Mouse (Mus musculus): ENCODE data around the gene Alox12. TPM values are rescaled to one million over a fixed set of nuclear protein-coding genes. Genes with fewer than 3 reads are reported as not detected.
A peak's percentile ranks its signal among the peaks of the same experiment; 100 is the strongest.

The Alox12 gene
- polyA plus RNA-seq, 1 experiment, result 1.4 TPM

DNA sequence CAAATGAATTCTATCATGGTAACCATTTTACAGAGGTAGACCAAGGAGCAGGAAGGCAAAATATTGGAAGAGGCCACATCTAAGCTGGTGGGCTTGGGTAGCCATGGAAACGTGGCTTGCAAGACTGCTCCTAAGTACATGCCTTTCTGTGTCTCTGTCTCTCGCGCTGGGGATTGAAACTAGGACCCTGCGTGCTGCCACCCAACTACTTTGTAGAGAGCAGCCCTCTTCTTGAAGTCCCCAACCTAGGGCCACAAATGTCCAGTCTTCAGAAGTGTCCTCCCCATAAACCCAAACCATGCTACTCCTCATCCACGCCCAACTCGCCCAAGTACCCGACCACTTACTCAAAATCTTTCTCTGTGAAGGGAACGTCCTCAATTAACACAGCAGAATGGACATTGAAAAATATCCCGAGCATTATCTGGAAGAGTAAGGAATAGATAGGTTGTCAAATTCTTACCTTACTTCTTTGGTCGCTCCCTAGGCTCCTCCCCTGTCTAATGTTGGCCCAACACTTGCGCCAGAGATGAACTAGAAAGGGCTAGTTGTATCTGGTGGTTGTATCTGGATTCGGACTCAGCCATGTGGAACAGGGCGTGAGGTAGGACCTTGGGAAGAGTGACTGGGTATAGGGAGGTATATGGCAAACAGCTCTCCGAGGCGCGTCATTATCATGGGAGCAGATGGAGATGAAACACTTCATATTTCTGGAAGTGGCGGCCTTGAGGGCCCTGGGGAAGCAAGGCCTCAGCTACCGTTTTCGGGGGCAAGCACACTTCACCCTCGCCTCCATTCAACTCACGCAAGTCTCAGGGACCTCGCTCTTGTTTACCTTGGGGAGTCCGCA lies 16.3 kb downstream of the Alox12 start:
- no peaks in the 10 kb centered on the region for H3K9me3 ChIP-seq (replicated peaks; ENCODE audit: control insufficient read depth, insufficient read depth, low read length, poor library complexity, severe bottlenecking)
- peaks cover 15% of the 10 kb centered on the region for H3K36me3 ChIP-seq (ENCODE audit: control insufficient read depth, insufficient read depth, low read length, poor library complexity, severe bottlenecking)
- H3K27ac ChIP-seq (ENCODE audit: insufficient read depth, low read length), result peak overlapping the region; percentile 44; the same call in 1 of the 2 replicates
- TF ChIP-seq CTCF (IDR thresholded peaks at IDR 0.05; ENCODE audit: low read depth, low read length) (no peak), EP300 (IDR thresholded peaks at IDR 0.05; ENCODE audit: insufficient read depth, low read depth, low read length) (no peak), POLR2A (IDR thresholded peaks at IDR 0.05; ENCODE audit: insufficient read depth, low read length) (no peak)
- peak overlapping the region; percentile 90 for H3K4me3 ChIP-seq (ENCODE audit: low read depth, low read length)
- no peaks in the 10 kb centered on the region for H3K27me3 ChIP-seq (ENCODE audit: control insufficient read depth, insufficient read depth, low read length, poor library complexity, severe bottlenecking)
- peak overlapping the region; percentile 91 for H3K9ac ChIP-seq (ENCODE audit: low read depth, poor library complexity, severe bottlenecking)
- H3K4me1 ChIP-seq (ENCODE audit: control insufficient read depth, insufficient read depth, low read length), result peaks cover 5% of the 10 kb centered on the region

DNA sequence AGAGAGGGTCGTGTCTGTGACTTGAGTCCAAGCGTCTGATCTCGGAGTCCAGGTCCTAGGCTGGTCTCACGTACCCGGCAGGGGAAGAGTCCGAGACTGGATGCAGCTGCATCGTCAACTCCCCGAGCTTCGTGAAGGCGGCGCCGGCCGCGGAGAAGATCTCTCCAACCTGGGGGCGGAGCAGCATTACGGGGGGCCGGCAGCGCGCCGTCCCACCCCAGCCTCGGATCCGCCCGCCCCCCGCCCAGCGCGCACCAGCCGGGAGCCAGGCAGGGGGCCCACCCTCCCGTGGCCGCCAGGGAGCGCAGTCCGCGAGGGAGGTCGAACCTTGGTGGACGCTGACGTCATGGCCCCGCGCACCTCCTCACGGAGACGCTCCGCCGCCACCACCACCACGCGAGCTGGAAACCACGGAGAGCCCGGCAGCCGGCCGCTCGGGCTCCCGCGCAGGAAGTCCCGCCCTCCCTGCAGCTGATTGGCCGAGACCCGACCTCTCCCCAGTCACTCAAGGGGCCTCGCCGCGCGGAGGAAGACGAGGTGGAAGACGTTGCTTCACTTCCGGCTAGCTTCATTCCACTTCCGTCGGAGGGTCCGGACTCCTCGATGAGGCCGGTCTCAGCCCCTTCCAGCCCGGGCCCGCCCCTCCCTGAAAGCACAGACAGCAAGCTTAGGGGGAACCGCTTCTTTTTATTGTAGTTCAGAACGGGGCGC lies 17.5 kb downstream of the Alox12 start, which contains the start of gene 0610010K14Rik:
Gene 0610010K14Rik (minus strand): TSS at position 458 of the 711 bp plus-strand sequence.
- Histone ChIP-seq H3K4me3 (ENCODE audit: low read depth, low read length) (peak within 1 kb of the TSS; percentile 97), H3K4me1 (ENCODE audit: control insufficient read depth, insufficient read depth, low read length) (peaks cover 5% of the 10 kb centered on the region), H3K27me3 (ENCODE audit: control insufficient read depth, insufficient read depth, low read length, poor library complexity, severe bottlenecking) (no peaks in the 10 kb centered on the region), H3K9ac (ENCODE audit: low read depth, poor library complexity, severe bottlenecking) (peak within 1 kb of the TSS; percentile 91), H3K9me3 (replicated peaks; ENCODE audit: control insufficient read depth, insufficient read depth, low read length, poor library complexity, severe bottlenecking) (no peaks in the 10 kb centered on the region), H3K36me3 (ENCODE audit: control insufficient read depth, insufficient read depth, low read length, poor library complexity, severe bottlenecking) (peaks cover 15% of the 10 kb centered on the region), H3K27ac (ENCODE audit: insufficient read depth, low read length) (peak within 1 kb of the TSS; percentile 56)
- TF ChIP-seq EP300 (IDR thresholded peaks at IDR 0.05; ENCODE audit: insufficient read depth, low read depth, low read length) (0 out of 2 replicates have a peak, but pooled peaks have one; percentile 20), CTCF (IDR thresholded peaks at IDR 0.05; ENCODE audit: low read depth, low read length) (no peak), POLR2A (IDR thresholded peaks at IDR 0.05; ENCODE audit: insufficient read depth, low read length) (peak; percentile 36)

DNA sequence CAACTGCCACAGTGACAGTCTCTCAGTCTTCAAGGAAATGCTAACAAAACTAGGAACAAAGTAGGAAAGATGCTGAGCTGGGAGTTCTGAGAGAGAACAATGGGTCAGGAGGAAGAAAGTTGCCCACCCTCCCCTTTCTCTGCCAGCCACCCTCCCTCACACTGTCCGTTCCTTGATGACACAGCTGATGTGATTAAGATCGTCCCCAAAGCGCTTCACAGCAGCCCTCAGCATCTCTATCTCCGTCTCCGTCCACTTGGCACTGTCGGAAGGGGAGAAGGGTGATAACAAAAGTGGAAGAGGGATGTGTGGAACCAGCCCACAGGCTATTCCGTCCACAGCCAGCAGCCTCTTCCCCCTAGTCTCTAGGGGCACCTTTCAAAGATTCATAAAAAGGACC lies 18.4 kb downstream of the Alox12 start:
- H3K4me1 ChIP-seq (ENCODE audit: control insufficient read depth, insufficient read depth, low read length), result peaks cover 5% of the 10 kb centered on the region
- no peak overlapping the region for H3K27ac ChIP-seq (ENCODE audit: insufficient read depth, low read length)
- H3K4me3 ChIP-seq (ENCODE audit: low read depth, low read length), result peak overlapping the region; percentile 36
- peaks cover 15% of the 10 kb centered on the region for H3K36me3 ChIP-seq (ENCODE audit: control insufficient read depth, insufficient read depth, low read length, poor library complexity, severe bottlenecking)
- peak overlapping the region; percentile 91 for H3K9ac ChIP-seq (ENCODE audit: low read depth, poor library complexity, severe bottlenecking)
- H3K9me3 ChIP-seq (replicated peaks; ENCODE audit: control insufficient read depth, insufficient read depth, low read length, poor library complexity, severe bottlenecking), result no peaks in the 10 kb centered on the region
- TF ChIP-seq POLR2A (IDR thresholded peaks at IDR 0.05; ENCODE audit: insufficient read depth, low read length) (no peak), EP300 (IDR thresholded peaks at IDR 0.05; ENCODE audit: insufficient read depth, low read depth, low read length) (no peak)
- no peaks in the 10 kb centered on the region for H3K27me3 ChIP-seq (ENCODE audit: control insufficient read depth, insufficient read depth, low read length, poor library complexity, severe bottlenecking)

DNA sequence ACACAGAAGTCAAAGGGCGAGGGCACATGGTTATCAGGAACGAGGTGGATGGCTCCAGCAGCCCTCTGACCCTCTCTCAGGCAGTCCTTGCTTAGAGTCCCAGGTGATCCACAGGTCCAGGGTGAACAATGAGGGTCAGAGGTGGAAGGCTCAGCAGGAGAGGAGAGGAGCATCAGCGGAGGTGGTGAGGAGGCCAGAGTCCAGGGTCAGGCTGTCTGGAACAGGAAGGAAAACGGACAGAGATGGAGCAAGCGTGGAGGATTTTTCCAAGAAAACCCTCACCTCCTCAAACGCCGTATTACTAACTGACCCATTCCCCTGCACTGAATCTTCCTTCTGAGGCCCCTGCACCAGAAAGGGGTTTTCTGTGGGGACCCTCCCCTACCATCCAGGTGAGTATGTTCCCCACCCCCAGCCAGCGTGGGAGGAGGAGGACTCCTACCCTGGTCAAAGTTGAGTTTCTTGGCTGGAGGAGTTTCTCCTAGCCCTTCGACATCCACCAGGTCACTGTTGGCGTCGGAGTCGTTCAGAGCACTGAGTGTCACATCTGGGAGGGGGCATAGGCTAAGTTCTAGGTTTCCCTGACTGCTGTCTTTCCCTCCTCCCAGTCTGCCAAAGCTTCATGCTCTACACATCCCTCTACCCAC lies 19.8 kb downstream of the Alox12 start:
- TF ChIP-seq EP300 (IDR thresholded peaks at IDR 0.05; ENCODE audit: insufficient read depth, low read depth, low read length), result no peak
- no peak for TF ChIP-seq CTCF (IDR thresholded peaks at IDR 0.05; ENCODE audit: low read depth, low read length)
- no peak for TF ChIP-seq POLR2A (IDR thresholded peaks at IDR 0.05; ENCODE audit: insufficient read depth, low read length)
- Histone ChIP-seq H3K27ac (ENCODE audit: insufficient read depth, low read length) (no peak overlapping the region), H3K4me3 (ENCODE audit: low read depth, low read length) (no peak overlapping the region), H3K36me3 (ENCODE audit: control insufficient read depth, insufficient read depth, low read length, poor library complexity, severe bottlenecking) (peaks cover 15% of the 10 kb centered on the region), H3K27me3 (ENCODE audit: control insufficient read depth, insufficient read depth, low read length, poor library complexity, severe bottlenecking) (no peaks in the 10 kb centered on the region), H3K4me1 (ENCODE audit: control insufficient read depth, insufficient read depth, low read length) (peaks cover 5% of the 10 kb centered on the region), H3K9ac (ENCODE audit: low read depth, poor library complexity, severe bottlenecking) (no peak overlapping the region), H3K9me3 (replicated peaks; ENCODE audit: control insufficient read depth, insufficient read depth, low read length, poor library complexity, severe bottlenecking) (no peaks in the 10 kb centered on the region)

DNA sequence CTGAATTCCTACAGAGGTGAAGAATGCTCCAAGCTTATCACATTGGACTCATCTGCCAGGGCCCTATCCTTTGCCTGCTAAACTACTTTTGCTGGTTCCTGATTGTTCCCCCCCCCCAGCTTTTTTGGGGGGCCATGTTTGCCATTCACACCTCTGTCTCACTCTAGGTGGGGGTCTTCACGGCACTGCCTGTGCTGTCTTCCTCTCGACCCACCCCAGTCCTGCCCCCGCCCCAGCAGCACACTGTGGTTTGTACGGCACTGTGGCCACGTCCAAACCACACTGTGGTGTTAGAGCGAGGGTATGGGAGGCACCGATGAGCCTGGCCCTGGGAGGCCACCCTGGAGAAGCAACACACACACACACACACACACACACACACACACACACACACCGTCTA lies 20.7 kb downstream of the Alox12 start:
- H3K27ac ChIP-seq (ENCODE audit: insufficient read depth, low read length), result peak overlapping the region; percentile 27
- H3K36me3 ChIP-seq (ENCODE audit: control insufficient read depth, insufficient read depth, low read length, poor library complexity, severe bottlenecking), result peaks cover 15% of the 10 kb centered on the region
- H3K27me3 ChIP-seq (ENCODE audit: control insufficient read depth, insufficient read depth, low read length, poor library complexity, severe bottlenecking), result no peaks in the 10 kb centered on the region
- H3K9ac ChIP-seq (ENCODE audit: low read depth, poor library complexity, severe bottlenecking), result peak overlapping the region; percentile 25; the same call in 1 of the 2 replicates
- no peak for TF ChIP-seq EP300 (IDR thresholded peaks at IDR 0.05; ENCODE audit: insufficient read depth, low read depth, low read length)
- no peaks in the 10 kb centered on the region for H3K9me3 ChIP-seq (replicated peaks; ENCODE audit: control insufficient read depth, insufficient read depth, low read length, poor library complexity, severe bottlenecking)
- peaks cover 5% of the 10 kb centered on the region for H3K4me1 ChIP-seq (ENCODE audit: control insufficient read depth, insufficient read depth, low read length)
- no peak overlapping the region for H3K4me3 ChIP-seq (ENCODE audit: low read depth, low read length)

All from ES-Bruce4 (cell line).